Mouse (Mus musculus): ENCODE data around the gene Fbxw21.

DNA sequence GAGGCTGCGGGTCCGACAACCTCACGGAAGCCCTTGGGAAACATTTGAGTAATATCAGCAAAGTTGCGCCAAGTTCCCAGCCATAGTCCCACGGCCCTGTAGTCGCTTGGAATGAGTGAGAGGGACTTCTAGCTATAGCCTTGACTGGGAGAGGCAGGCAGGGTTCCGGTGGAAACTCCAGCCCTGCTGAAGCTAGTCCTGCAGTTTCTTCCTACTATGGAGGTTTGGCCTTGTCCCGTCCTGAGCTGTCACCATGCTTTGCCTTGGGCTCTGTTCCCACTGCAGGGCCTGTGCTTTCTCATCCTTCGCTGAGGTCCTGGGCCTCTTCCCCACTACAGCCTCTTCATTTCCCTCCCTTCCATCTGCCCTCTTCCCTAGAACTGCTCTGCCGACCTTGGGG, 45.6 kb downstream of the Fbxw21 start:
- TF ChIP-seq CTCF (IDR thresholded peaks at IDR 0.05; ENCODE audit: low read depth) (no peak), EP300 (optimal IDR thresholded peaks at IDR 0.05) (no peak)
